23 mouse cellular contexts compared by ENCODE assay signal in the genomic region with DNA sequence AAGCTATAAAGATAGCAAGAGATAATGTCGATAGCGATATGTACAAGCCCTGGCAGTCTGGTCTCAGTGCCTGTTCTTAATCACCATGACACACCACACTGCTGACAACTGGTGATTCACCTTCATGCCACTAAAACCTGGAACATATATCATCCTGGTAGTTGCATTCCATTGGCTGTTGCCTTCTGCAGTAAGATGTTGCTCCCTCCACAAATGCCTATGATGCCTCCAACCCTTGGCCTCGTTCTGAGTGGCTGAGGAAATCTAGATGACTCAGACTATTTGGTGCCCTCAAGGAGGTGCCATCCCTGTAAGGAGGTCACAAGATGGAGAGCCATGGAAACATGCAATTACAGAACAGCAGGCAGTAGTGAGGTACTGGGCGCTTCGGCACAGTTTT.
"Had no signal": no experiment of that assay in that cellular context is flagged by ENCODE, and none has a peak within 500 bp of the region (broad histone marks: within the 10 kb centered on the region; RNA-seq: fewer than 3 reads in every experiment).

No protein-coding gene starts in this region.

- H3K9me3 ChIP-seq: kidney, embryonic 15.5 days; limb, embryonic 10.5 days; limb, embryonic 13.5 days; liver, embryonic 12.5 days; liver, embryonic 15.5 days; lung, embryonic 15.5 days; midbrain, embryonic 12.5 days; neural tube, embryonic 13.5 days; stomach, embryonic 15.5 days had no signal

- H3K27ac ChIP-seq: kidney, embryonic 15.5 days; limb, embryonic 10.5 days; limb, embryonic 13.5 days; liver, embryonic 12.5 days; liver, embryonic 15.5 days; lung, embryonic 15.5 days; macrophage; midbrain, embryonic 12.5 days; neural tube, embryonic 13.5 days; stomach, embryonic 15.5 days had no signal

- H3K9ac ChIP-seq: kidney, embryonic 15.5 days; limb, embryonic 13.5 days; liver, embryonic 12.5 days; liver, embryonic 15.5 days; lung, embryonic 15.5 days; midbrain, embryonic 12.5 days; neural tube, embryonic 13.5 days; stomach, embryonic 15.5 days had no signal

- H3K4me2 ChIP-seq: kidney, embryonic 15.5 days; limb, embryonic 13.5 days; liver, embryonic 12.5 days; liver, embryonic 15.5 days; lung, embryonic 15.5 days; midbrain, embryonic 12.5 days; neural tube, embryonic 13.5 days; stomach, embryonic 15.5 days had no signal

- H3K4me1 ChIP-seq: kidney, embryonic 15.5 days; limb, embryonic 10.5 days; limb, embryonic 13.5 days; liver, embryonic 12.5 days; liver, embryonic 15.5 days; lung, embryonic 15.5 days; midbrain, embryonic 12.5 days; neural tube, embryonic 13.5 days; stomach, embryonic 15.5 days had no signal

- H3K4me3 ChIP-seq: kidney, embryonic 15.5 days; limb, embryonic 10.5 days; limb, embryonic 13.5 days; liver, embryonic 12.5 days; liver, embryonic 15.5 days; lung, embryonic 15.5 days; midbrain, embryonic 12.5 days; myocyte; neural tube, embryonic 13.5 days; stomach, embryonic 15.5 days had no signal

- H3K36me3 ChIP-seq: kidney, embryonic 15.5 days; limb, embryonic 10.5 days; limb, embryonic 13.5 days; liver, embryonic 12.5 days; liver, embryonic 15.5 days; lung, embryonic 15.5 days; midbrain, embryonic 12.5 days; neural tube, embryonic 13.5 days; stomach, embryonic 15.5 days had no signal

- ATAC-seq: liver, embryonic 12.5 days; midbrain, embryonic 16.5 days had no signal

- DNase-seq: kidney, postnatal 10 days; kidney, postnatal 36 days; layer of hippocampus, postnatal 36 days; liver; lung, adult 18-20 months; lung, postnatal 14 days; retina, postnatal 1 day; right cerebral cortex, postnatal 25 days; spleen, adult 18-20 months; thymus, adult 18-20 months; thymus, postnatal 36 days had no signal

- H3K27me3 ChIP-seq: kidney, embryonic 15.5 days; limb, embryonic 13.5 days; liver, embryonic 12.5 days; liver, embryonic 15.5 days; lung, embryonic 15.5 days; midbrain, embryonic 12.5 days; neural tube, embryonic 13.5 days; stomach, embryonic 15.5 days had no signal
